Mouse (Mus musculus): Measurements from ENCODE around the gene Gm20518.

- TF ChIP-seq CTCF (IDR thresholded peaks at IDR 0.05; ENCODE audit: low read depth, low read length) (no peak), POLR2A (IDR thresholded peaks at IDR 0.05; ENCODE audit: extremely low read depth, insufficient read depth, low read length) (no peak)
These were observed 74.9 kb downstream of the Gm20518 start for GRCm38 (mm10) chr16:17816528-17816927.
